Mouse (Mus musculus) kidney, adult 2 months (tissue): ENCODE results near the gene Spib.

Experiments
- CTCF ChIP-seq: fragments of 200-500 bp; conservative IDR thresholded peaks from 2 replicates; pipeline ENCODE4 v1.5.1; 2011; ENCODE audit warnings: low read depth, mild to moderate bottlenecking, control low read depth, low read length, moderate library complexity, mixed read lengths; ENCODE audit not compliant: insufficient read depth, insufficient read length
- POLR2A ChIP-seq: fragments of 200-500 bp; IDR thresholded peaks from one replicate; pipeline ENCODE4 v1.6.1; 2011; ENCODE audit warnings: low read depth, low read length, control low read depth

DNA sequence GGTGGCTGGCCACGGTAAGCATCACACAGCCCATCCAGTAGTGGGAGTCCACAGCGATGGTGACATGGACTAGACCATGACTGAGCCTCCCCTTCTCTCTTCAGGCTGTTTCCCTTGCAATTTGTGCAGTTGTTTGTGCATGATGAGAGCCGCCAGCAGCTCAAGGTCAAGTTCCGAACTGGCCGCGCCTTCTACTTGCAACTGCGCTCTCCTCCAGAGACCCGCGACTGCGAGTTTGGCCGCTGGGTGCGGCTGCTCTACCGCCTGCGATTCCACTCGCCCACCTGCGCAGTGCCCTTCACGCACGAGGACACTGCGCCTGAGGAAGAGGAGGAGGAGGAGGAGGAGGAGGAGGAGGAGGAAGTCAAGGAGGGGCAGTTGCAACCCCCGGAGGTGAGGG lies 31.8 kb downstream of the Spib start:
- TF ChIP-seq CTCF: no peak
- no peak for TF ChIP-seq POLR2A
